Mouse (Mus musculus) thymus, adult 2 months (tissue): ENCODE measurements around the gene Tfg.

ENCODE experiments used
- CTCF ChIP-seq: fragments of 200-500 bp; IDR thresholded peaks from 2 replicates; pipeline ENCODE4 v1.5.1; 2012; ENCODE audit warnings: mild to moderate bottlenecking, control low read depth, low read length, moderate library complexity, borderline replicate concordance; ENCODE audit not compliant: control insufficient read depth, poor library complexity, insufficient read depth; ENCODE audit errors: extremely low read depth
- POLR2A ChIP-seq: fragments of 200-500 bp; IDR thresholded peaks from 2 replicates; pipeline ENCODE4 v1.6.1; 2012; ENCODE audit warnings: mild to moderate bottlenecking, low read length, control low read depth, moderate library complexity; ENCODE audit not compliant: control insufficient read depth, poor library complexity, insufficient read depth; ENCODE audit errors: extremely low read depth

- TF ChIP-seq CTCF, result no peak
- no peak for TF ChIP-seq POLR2A
These were observed 30.5 kb downstream of the Tfg start for GRCm38 (mm10) chr16:56686747-56687146.
